Mouse (Mus musculus) megakaryocyte, embryonic 14.5 days (primary cell): ENCODE data around the gene Dsn1. TPM values are rescaled to one million over a fixed set of nuclear protein-coding genes. Genes with fewer than 3 reads are reported as not detected.

Source experiments
- H3K27me3 ChIP-seq: replicated peaks from 2 replicates; pipeline ENCODE3; 2012; ENCODE audit warnings: inconsistent platforms
- H3K36me3 ChIP-seq: replicated peaks from 2 replicates; pipeline ENCODE3; 2012; ENCODE audit warnings: low read length, inconsistent platforms, mixed read lengths
- H3K4me1 ChIP-seq: 2 replicates; pipeline ENCODE4 v1.6.1; 2012; ENCODE audit warnings: inconsistent platforms
- H3K4me3 ChIP-seq: replicated peaks from 2 replicates; pipeline ENCODE3; 2012; ENCODE audit warnings: moderate library complexity, mild to moderate bottlenecking, inconsistent platforms
- H3K9me3 ChIP-seq: 2 replicates; pipeline ENCODE4 v1.6.1; 2012; ENCODE audit warnings: inconsistent platforms
- FLI1 ChIP-seq: IDR thresholded peaks from 2 replicates; pipeline ENCODE4 v1.6.1; 2012; ENCODE audit warnings: low read length, inconsistent platforms, mixed read lengths
- GATA1 ChIP-seq: IDR thresholded peaks from 3 replicates; pipeline ENCODE4 v1.6.1; 2012; ENCODE audit warnings: mixed read lengths, low read length, inconsistent platforms, borderline replicate concordance
- polyA plus RNA-seq: library from polyadenylated mRNA; stranded (reverse); fragments of >175 nt; gene quantifications from 2 replicates; pipeline ENCODE4 v1.2.3, GENCODE M21; 2012; ENCODE audit warnings: low replicate concordance; ENCODE audit not compliant: insufficient read depth

Gene Dsn1
- polyA plus RNA-seq, 1 experiment, result 0.73 TPM

DNA sequence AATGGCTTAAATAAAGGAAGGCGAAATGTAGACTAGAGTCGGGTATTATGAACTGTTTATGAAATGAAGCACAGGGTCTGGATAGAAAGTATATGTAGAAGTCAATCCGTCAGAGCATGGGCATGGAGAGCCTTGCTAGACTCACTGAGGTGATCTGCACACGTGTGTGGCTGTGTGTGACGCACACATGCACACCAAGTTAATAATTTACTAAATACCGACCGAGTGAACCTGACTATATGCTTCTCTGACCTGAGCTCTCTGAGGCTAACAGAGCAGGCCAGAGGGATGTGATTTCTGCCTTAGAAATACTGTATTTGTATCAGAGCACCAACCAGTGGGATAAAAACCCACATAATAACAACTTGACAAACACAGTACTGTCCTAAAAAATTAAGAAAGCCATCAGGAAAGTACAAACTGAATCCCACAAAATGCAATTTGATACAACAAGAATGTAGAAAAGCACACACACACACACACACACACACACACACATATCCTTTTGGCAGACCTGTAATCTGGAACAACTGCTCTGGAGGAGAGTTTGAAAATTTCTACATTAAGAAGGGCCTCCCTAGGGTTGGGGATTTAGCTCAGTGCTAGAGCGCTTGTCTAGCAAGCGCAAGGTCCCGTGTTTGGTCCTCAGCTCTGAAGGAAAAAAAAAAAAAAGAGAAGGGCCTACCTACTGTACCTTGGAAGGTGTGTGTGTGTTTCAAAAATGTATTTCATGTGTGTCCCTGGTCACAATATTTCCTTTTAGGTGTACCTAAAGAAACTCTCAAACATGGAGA, 55.5 kb downstream of the Dsn1 start:
- H3K4me1 ChIP-seq, result peaks cover 31% of the 10 kb centered on the region
- peaks cover 77% of the 10 kb centered on the region for H3K36me3 ChIP-seq
- TF ChIP-seq GATA1, result no peak
- no peak for TF ChIP-seq FLI1

DNA sequence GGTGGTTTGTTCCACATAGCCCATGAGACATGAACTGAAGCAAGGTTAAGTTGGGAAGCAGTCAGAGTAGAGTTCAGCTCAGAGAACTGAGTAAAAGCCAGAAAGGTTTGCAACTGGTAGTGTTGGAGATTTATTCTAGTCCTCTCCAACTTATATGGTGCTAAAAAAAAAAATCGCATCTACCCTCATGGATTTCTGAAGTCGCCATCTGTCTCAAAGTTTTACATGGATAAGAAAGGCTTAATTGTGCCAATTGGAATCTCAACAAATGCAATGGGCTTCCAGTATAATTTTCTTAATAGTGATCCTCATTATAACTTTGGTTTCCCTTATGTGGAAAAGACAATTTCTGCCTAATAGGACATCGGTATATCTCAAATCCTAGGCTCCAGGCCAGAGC, 56.1 kb downstream of the Dsn1 start:
- Histone ChIP-seq H3K4me3 (no peak overlapping the region), H3K4me1 (peaks cover 28% of the 10 kb centered on the region), H3K36me3 (peaks cover 76% of the 10 kb centered on the region), H3K9me3 (no peaks in the 10 kb centered on the region), H3K27me3 (no peaks in the 10 kb centered on the region)
- no peak for TF ChIP-seq FLI1
- TF ChIP-seq GATA1, result no peak

More for the DNA sequence above, 55.5 kb downstream of the Dsn1 start:
- H3K9me3 ChIP-seq, result no peaks in the 10 kb centered on the region
- H3K27me3 ChIP-seq, result no peaks in the 10 kb centered on the region
- H3K4me3 ChIP-seq, result no peak overlapping the region

Other genes with a start within 250 kb of the Dsn1 start
- 143 and 182 TPM in 2 replicates for gene Myl9, start 231.7 kb downstream of the Dsn1 start, polyA plus RNA-seq
- 5.1 and 8.1 TPM in 2 replicates for gene Tgif2, start 167.1 kb downstream of the Dsn1 start, polyA plus RNA-seq
- 0.13 TPM in 1 of 2 replicates, not detected in the other for gene 4930518I15Rik, start 149.2 kb downstream of the Dsn1 start, polyA plus RNA-seq
- 175 and 255 TPM in 2 replicates for gene Rab5if, start 144.0 kb downstream of the Dsn1 start, polyA plus RNA-seq
- 86.1 and 150 TPM in 2 replicates for gene Sla2, start 120.0 kb downstream of the Dsn1 start, polyA plus RNA-seq
- 1.1 and 3.3 TPM in 2 replicates for gene Ndrg3, start 15.1 kb downstream of the Dsn1 start, polyA plus RNA-seq
- 3.8 and 5.8 TPM in 2 replicates for gene Soga1, start 72.1 kb upstream of the Dsn1 start, polyA plus RNA-seq
- gene Tldc2, start 79.9 kb upstream of the Dsn1 start, polyA plus RNA-seq, result not detected in 2 replicates
- gene Samhd1, start 128.1 kb upstream of the Dsn1 start, polyA plus RNA-seq, result 16.0 and 27.3 TPM in 2 replicates
- gene Rbl1, start 197.4 kb upstream of the Dsn1 start, polyA plus RNA-seq, result 1.3 and 2.1 TPM in 2 replicates